Mouse (Mus musculus) olfactory bulb, adult 2 months (tissue): ENCODE measurements at regions not wholly inside any gene's neighbourhood (a gene's known extent, or its start where the extent isn't known, plus 50 kb on each side); places are given as distances from the start of the nearest gene placed in this dataset.

Experiments
- CTCF ChIP-seq: fragments of 200-500 bp; IDR thresholded peaks from 2 replicates; pipeline ENCODE4 v1.5.1; 2012; ENCODE audit warnings: low read depth, mild to moderate bottlenecking, low read length, moderate library complexity; ENCODE audit not compliant: insufficient read depth
- POLR2A ChIP-seq: fragments of 200-500 bp; IDR thresholded peaks from 2 replicates; pipeline ENCODE4 v1.6.1; 2012; ENCODE audit warnings: mild to moderate bottlenecking, low read depth, low read length, moderate library complexity; ENCODE audit not compliant: insufficient read depth

DNA sequence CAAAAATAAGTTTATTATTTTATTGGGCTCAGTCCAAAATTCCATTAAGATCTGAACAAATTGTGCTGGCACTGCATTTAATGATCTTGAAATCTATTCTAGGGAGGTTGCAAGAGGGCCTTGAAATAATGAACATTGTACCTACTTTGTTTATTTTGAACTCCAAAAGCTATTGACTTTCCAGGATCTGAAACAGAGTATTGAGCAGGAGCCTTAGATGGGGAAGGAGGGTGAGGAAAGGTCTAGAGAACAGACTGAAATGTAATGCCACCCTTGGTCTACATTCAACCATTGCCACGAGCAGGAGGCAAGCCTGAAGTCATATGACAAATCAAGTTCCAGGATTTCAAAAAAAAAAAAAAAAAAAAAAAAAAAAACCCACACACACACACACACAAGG, 1028.9 kb upstream of the Gje1 start:
- TF ChIP-seq POLR2A: no peak
- no peak for TF ChIP-seq CTCF
